Mouse (Mus musculus) cerebellum, adult 8-10 months (tissue): ENCODE data around the gene Gjc1.

Source experiments
- DNase-seq: peaks from one replicate; pipeline ENCODE4 v3.0.0; 2022

The Gjc1 gene

DNA sequence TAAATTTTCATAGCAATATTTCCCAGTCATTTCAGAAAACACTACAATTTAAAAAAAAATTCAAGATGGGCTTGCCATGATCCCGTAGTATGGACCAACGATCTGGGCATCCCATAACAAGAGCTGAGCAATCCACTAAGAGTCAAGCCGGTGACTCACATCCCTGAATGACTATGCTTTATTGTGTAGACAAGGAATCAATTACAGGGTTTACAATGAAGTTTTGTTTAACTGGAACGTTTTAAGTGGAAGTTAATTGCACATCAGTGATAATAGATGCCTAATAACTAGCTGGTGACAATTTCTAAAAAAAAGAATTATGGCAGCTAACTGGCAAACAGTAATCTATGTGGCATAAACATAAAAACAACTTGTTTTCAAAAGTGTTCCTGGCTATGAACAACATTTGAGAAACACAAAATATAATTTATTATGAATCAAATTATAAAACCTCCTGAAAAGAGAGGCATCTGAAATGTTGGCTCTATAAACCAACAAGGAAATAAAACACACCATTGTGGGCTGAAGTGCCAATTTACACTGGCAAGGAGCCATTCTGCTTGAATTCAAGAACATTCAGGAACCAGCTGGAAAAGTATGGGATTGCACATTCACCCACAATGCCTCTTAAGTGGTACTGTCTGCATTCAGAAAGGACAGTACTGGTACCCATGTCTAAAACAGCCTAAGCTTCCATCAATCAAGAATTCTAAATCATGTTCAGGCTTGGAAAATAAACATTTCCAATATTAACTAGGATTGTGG lies 8.6 kb downstream of the Gjc1 start:
- no peak for DNase-seq

DNA sequence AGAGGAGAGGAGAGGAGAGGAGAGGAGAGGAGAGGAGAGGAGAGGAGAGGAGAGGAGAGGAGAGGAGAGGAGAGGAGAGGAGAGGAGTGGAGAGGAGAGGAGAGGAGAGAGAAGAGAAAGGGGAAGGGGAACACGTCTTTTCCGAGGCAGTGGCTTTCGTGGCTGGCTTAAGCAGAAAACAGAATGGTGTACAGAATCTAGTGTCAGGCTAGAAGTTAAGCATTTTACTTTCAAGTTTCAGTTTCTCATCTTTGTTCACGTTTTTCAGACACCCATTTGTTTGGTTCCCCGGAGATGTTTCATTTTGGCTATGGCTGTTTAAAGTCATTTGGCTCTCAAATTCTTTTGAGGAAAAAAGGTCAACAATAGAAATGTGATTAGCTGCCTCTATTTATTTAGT lies 11.3 kb downstream of the Gjc1 start:
- no peak for DNase-seq

- no peak for DNase-seq
Observed at GRCm38 (mm10) chr11:102803453-102803852, 16.0 kb downstream of the Gjc1 start.

DNA sequence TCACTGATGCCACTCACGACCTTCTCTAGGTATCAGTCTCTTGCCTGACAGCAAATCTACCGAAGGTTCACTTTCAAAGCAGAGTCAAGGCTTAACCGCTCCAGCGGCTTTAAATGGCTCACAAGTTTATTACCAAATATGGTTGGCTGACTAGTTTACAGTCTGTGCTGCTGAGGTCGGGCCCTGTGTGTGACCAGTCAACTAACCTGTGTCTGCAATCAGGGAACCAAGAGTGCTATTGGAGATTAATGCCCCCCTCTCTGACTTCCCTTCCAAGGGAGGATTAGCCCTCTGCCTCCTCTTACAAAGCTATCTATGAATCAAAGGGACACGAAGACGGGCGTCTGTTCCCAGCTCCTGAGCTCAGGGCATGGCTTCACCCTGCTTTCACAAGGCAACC lies 25.3 kb downstream of the Gjc1 start:
- no peak for DNase-seq

DNA sequence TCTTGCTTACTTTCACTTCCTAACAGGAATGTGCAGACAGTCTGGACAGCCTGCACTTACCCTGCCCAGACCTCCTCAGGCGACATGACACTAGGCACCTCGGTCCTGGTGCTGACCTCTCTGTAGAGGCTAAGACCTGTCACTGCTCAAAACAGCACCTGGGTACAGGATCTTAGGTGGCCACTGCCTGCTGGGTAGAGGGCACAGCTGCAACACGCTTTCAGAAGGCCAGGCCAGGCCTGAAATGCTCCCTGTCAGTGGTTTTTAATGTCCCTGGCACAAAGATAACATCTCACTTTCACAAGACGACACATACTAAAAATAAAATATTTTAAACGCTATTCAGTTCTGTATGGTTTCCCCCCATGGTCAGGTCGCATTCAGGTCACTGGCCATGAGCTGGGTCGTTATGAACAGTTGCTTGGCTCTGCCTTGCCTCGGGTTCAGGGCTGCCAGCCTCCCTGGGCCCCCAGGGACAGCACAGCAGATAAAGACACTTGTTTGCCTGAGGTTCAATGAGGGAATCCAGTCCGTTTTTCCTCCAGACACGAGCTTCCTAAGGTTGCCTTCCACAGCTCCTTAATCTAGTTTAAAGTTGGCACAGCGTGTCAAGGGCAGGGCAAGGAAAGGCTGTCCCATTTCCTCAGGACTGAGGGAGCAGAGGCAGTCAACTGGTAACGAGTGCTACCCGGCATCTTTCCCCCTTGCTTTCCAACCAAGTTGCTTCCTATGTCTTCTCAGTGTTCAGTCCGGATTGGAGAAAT lies 27.6 kb downstream of the Gjc1 start:
- DNase-seq: no peak

- no peak for DNase-seq
Observed at GRCm38 (mm10) chr11:102787688-102788177, 31.8 kb downstream of the Gjc1 start.

GRCm38 (mm10) chr11:102783443-102783842 lies 36.1 kb downstream of the Gjc1 start:
- DNase-seq: no peak

DNA sequence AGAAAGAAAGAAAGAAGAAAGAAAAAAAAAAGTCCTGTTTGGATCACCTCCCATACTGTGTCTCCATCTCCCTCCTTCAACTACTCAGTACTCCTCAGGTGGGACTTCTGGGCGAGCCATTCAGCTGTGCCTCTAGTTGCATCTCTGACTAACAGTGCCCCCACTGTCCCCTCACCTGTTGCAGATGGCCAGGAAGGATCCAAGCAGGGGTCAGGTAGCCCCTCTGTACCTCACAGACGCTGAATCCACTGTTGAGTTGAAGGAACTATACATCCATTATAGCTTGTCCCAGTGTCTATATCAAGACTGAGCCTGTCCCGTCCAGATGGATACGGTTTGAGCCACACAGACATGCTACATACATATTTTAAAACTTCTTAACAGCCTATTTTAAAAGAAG lies 38.0 kb downstream of the Gjc1 start:
- peak; percentile 20 for DNase-seq

GRCm38 (mm10) chr11:102780986-102781351 lies 38.5 kb downstream of the Gjc1 start:
- no peak for DNase-seq

GRCm38 (mm10) chr11:102780271-102780985 lies 39.1 kb downstream of the Gjc1 start:
- DNase-seq: peak; percentile 43

DNA sequence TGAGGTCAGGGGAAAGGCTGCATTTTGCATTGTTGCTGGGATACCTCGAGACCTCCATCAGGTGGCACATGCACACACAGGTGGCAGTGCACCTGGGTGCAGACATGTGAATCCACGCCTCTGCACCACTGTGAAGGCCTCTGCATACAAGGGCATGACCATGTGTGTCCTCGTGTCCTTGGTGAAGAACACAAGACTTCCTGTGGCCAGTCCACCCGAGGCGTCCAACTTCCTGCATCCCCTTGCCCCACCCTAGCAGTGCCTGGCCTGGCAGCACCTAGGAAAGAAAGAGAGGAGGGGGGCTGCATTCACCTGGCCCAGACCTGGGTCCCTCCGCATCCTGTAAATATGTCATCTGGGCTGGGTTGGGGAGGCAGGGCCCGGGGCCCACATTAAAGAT lies 39.7 kb downstream of the Gjc1 start:
- peak; percentile 21 for DNase-seq

GRCm38 (mm10) chr11:102779081-102779638 lies 40.3 kb downstream of the Gjc1 start:
- DNase-seq: peak; percentile 42

- no peak for DNase-seq
Observed at GRCm38 (mm10) chr11:102778597-102778996, 40.9 kb downstream of the Gjc1 start.

DNA sequence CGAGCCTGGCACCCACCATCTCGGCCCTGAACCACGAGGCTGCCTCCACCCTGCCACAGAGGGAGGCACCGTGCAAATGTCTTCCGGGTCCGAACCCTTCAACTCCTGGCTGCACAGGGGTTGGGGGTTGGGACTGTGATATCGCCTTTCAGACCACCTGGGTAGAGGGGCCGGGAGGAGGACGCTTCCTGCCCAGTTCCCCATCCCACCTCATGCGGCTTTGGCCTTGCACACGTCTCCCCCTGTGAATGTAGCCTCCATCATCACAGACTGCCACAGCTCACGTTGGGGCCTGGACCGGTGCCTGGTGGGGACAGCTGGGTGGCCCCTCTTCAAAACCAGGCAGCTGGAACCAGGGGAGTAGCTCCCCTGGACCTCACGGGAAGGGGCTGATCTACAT lies 41.3 kb downstream of the Gjc1 start:
- peak; percentile 29 for DNase-seq

- peak; percentile 52 for DNase-seq
Observed at GRCm38 (mm10) chr11:102777598-102777997, 41.9 kb downstream of the Gjc1 start.

- peak; percentile 86 for DNase-seq
Observed at GRCm38 (mm10) chr11:102774621-102775141, 44.8 kb downstream of the Gjc1 start.

- DNase-seq: peak; percentile 94
Observed at GRCm38 (mm10) chr11:102773713-102774611, 45.5 kb downstream of the Gjc1 start.

DNA sequence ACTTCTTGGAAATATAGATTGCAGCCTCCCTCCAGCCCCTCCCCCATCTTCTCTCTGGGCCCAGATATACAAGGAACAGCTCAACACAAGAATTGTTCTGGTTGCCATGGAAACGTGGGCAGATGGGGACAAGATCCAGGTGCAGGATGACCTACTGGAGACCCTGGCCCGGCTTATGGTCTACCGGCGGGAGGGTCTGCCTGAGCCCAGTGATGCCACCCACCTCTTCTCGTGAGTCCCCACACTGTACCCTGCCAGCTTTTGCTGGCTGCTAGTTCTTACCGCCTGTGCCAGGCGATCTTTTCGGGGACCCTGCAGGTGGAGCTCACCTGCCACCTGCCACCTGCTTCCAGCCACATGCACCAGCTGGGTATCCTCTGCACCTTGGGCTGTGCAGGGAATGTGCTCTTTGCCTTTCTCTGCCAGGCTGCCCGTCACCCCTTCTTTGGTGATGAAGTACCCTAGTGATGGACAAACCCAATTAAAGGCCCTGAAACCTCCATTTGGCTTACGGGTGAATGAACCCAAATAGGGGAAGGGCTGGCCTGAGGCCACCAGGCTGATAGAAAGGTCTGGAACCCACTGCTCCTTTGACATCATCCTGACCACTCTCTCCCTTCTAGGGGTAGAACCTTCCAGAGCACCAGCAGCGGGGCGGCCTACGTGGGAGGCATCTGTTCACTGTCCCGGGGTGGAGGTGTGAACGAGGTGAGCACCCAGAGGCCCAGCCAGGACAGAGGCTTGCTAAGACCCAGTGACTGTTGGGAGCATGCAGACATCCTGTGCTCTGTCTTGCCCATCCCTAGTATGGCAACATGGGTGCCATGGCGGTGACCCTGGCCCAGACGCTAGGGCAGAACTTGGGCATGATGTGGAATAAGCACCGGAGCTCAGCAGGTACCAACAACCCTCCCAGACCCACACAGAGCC lies 46.5 kb downstream of the Gjc1 start:
- peak; percentile 49 for DNase-seq

DNA sequence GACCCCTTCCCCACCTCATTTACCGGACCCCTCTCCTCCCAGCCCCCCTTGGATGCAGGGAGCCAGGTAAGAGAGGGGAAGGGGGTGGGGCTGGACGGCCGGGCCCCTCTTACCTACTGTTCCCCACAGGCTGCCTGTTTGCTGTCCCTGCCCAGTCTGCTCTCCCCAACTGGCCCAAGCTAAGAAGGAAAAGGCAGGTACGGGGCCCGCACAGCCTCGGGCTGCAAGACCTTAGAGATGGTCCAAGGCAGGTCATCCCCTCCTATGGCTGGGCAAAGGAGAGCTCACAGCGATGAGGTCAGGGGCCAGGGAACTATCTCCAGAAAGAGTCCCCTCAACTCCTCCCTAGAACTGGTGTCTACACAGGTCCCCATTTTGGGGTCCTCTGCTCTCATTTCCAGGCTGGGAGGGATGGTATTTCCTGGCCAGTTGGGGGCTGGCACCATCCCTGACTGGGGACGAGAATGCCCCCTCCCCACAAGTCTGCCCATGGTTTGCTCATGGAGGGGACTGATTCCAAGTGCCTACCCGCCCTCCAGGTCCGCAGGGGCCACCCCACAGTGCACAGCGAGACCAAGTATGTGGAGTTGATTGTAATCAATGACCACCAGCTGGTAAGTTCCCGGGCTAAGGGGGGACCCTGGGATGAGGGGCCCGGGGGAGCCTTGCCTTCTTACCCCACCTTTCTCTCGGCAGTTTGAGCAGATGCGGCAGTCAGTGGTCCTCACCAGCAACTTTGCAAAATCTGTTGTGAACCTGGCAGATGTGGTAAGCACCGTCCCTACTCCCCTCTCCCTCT lies 47.4 kb downstream of the Gjc1 start:
- peak; percentile 45 for DNase-seq
